Mouse (Mus musculus) naive thymus-derived CD4-positive, alpha-beta T cell, adult 2 months (primary cell): ENCODE measurements around the gene Rpl12.
A peak's percentile ranks its signal among the peaks of the same experiment; 100 is the strongest.

Source experiments
- DNase-seq: peaks from one replicate; pipeline ENCODE4 v3.0.0-alpha.2; 2011; ENCODE audit warnings: low read depth

The Rpl12 gene

GRCm38 (mm10) chr2:32961192-32961995 is at the start of gene Rpl12, which contains the start of gene Lrsam1:
Gene Rpl12, plus strand, starts transcription at chr2:32961559.
Gene Lrsam1, minus strand, starts transcription at chr2:32961614.
- peak; percentile 97 for DNase-seq

GRCm38 (mm10) chr2:32911639-32912182 is 49.6 kb upstream of the Rpl12 start:
- no peak for DNase-seq

DNA sequence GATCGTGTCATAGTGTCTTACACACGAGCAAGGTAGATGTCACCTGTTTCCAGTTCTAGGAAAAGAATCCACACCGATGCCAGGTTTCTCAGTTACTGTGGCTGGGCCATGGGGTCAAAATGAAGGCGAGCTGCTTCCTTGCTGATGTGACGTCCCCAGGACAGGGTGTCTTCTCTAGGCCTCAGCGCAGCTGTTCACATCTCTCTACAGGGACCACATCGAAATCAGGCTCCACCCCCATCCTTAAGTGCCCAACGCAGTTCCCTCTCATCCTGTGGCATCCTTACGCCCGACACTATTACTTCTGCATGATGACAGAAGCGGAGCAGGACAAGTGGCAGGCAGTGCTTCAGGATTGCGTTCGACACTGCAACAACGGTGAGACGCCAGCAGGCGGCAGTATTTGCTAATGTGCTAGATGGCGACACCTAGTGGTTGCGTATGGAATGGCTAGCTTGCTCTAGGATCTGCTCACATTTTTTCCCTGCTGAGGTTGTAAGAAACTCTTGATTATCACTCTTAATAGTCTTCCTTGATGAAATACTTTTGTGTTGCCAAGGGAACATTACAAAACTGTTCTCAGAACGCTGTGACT is 49.1 kb upstream of the Rpl12 start:
- DNase-seq: peak; percentile 95

DNA sequence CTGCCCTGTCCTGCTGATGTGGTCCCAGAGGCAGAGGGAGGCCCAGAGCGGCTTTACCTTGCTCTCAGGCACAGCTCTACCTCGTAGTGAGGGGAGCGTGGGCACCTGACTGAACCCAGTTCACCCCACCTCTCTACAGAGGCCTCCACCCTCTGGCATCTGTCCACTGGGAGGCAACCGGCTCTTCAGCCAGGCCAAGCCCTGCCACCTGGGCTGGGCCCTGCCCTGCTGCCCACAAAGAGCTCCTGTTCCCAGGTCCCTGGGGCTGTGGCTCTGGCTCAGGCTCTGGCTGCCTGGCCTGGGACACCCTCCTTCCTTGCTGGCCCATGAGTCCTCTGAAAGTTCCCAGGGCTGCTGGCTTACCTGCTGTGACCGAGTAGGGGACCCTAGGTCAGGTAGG is 47.0 kb upstream of the Rpl12 start:
- DNase-seq: no peak

DNA sequence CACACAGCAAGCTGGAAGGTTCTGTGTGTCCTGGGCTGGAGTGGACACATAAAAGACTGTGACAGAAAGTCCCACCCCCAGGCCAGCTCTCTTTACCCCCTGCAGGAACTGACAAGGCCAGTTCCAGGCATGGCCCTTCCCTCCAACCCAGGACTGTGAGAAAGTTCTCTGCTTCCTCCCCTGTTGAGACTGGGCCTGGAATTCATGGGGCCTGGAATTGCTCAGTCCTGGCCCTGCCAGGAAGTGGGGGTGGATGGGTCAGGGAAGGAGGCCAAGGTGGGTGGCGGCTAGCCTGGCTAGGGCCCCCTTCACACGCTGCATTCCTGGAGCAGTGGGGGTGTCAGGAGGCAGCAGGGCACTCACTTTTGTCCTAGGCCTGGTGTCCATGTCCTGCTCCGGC is 46.5 kb upstream of the Rpl12 start:
- DNase-seq: no peak

DNA sequence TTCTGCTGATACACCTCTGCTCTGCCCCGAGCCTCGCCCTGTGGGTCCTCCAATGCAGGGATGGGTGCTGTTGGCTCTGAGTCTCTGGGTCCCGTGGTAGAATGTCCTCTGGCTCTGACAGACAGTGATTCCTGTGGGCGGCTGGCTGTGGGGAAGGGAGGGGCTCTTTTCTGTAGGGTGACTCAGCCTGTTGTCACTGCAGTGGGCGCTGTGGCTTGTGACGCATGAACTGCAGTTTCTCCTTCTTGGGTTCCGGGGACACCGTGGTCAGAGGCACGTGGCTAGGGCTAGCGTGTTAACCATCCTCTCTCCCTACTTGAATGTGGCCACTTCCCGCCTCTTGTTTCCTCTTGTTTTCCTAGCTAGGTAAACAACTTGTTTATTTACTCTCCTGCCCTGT is 43.8 kb upstream of the Rpl12 start:
- peak; percentile 37 for DNase-seq

DNA sequence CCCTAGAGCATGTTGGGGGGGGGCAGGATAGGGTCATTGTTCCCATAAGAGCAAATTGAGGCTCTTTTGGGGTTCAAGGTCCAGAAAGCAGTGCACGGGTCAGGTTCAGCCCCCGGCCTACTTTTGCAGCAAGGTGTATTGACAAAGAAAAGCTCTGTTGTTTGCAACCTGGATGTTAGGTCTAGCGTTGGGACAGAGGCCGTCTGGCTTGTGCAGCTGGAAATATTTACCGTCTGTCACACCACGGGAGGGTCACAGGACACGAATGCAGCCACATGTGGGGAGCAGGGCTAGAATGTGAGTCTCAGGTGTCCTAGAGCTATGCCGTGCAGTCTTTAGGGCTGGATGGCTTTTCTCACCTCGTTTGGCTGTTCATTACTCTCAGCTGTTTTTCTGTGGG is 43.0 kb upstream of the Rpl12 start:
- no peak for DNase-seq

DNA sequence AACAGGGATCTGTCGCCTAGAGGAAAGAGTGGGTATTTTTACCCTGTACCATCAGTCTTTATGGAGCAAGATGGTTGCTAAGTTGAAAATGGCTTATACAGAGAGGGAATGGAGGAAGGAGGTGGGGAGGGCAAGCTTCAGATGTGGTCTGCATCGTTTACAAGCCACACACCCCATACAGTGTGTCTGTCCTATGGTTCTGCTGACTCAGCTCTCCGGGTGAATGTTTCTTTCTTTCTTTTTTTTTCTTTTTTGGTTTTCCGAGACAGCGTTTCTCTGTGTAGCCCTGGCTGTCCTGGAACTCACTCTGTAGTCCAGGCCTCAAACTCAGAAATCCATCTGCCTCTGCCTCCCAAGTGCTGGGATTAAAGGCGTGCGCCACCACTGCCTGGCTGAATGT is 40.1 kb upstream of the Rpl12 start:
- no peak for DNase-seq

DNA sequence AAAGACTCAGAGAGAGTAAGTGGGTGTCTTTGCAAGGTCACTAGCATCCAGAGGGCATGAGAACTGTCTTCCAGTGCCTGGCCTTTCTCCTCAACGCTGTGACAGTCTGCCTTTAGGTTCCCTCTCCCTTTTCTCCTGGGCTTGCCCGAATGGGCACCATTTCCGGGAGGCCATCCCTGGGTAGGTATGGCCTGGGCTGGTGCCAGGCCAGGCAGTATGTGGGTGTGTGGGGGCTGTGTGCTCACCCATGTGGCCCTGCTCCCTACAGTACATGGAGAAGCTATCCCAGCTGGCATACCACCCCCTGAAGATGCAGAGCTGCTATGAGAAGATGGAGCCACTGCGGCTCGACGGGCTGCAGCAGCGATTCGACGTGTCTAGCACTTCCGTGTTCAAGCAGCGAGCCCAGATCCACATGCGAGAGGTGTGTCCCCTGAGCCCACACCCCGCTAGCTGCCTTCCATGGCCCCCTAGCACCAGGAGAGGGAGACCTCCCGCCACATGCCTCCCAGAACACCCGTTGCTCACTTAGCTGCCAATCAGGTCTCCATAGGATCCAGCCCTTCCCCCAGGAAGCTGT is 39.5 kb upstream of the Rpl12 start:
- DNase-seq: no peak

DNA sequence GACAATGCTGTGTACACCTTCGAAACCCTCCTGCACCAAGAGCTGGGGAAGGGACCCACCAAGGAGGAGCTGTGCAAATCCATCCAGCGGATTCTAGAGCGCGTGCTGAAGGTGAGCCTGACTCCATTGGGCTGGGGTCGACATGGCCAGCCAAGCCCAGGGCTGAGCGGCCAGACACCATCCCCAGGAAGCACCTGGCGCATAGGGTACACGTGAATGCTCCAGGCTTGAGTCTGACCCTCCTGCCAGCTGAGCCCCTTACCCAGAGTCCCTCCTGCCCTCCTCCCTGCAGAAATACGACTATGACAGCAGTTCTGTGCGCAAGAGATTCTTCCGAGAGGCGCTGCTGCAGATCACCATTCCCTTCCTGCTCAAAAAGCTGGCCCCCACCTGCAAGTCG is 38.8 kb upstream of the Rpl12 start:
- no peak for DNase-seq

DNA sequence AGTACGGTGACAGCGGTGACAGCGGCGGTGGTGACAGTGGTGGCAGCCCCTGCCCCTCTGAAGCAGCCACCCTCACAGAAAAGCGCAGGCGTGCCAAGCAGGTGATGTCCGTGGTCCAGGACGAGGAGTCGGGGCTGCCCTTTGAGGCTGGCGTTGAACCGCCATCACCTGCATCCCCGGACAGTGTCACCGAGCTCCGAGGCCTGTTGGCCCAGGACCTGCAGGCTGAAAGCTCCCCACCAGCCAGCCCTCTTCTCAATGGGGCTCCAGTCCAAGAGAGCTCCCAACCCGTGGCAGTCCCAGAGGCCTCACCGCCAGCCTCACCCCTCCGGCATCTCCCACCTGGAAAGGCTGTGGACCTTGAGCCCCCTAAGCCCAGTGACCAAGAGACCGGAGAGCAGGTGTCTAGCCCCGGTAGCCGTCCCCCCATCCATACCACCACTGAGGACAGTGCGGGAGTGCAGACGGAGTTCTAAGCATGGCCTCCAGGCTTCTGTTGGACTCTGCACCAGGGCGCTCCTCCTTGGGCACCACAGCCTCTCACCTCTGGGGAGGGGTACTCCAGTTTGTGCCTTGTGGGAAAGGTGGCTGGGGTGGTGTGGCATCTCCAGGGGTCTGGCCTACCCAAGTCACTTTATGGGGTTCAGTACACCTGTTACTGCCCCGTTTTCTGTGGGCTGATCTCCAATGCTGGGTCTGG is 37.7 kb upstream of the Rpl12 start:
- no peak for DNase-seq

DNA sequence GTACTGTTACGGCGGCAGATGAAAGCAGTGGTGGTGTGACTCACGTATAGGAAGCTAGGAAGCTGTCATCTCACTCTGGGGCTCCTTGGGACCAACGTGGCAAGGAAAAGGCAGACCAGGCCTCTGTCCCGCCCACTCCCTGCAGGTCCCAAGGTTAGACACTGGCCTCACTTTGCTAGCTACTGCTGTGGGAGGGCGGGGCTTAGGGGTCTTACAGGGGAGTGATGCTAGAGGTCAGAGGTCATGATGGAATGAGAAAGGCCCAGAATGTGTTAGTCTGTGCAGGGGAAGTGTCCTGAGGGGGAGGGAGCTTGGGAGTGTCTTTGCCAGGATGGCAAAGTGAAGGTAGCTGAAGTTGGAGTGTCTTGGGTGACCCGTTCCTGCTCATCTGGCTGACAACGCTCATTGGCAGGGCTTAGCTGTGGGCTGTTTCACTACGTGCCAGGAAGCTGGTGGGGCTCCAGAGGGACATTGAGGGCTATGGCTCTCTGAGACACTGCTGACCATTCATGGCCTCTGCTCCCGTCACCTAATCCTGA is 37.0 kb upstream of the Rpl12 start:
- no peak for DNase-seq

GRCm38 (mm10) chr2:32926330-32927075 is 34.9 kb upstream of the Rpl12 start:
- no peak for DNase-seq

GRCm38 (mm10) chr2:32927624-32928234 is 33.6 kb upstream of the Rpl12 start:
- DNase-seq: no peak

- peak; percentile 35 for DNase-seq
These were observed 33.0 kb upstream of the Rpl12 start for GRCm38 (mm10) chr2:32928235-32928946.

DNA sequence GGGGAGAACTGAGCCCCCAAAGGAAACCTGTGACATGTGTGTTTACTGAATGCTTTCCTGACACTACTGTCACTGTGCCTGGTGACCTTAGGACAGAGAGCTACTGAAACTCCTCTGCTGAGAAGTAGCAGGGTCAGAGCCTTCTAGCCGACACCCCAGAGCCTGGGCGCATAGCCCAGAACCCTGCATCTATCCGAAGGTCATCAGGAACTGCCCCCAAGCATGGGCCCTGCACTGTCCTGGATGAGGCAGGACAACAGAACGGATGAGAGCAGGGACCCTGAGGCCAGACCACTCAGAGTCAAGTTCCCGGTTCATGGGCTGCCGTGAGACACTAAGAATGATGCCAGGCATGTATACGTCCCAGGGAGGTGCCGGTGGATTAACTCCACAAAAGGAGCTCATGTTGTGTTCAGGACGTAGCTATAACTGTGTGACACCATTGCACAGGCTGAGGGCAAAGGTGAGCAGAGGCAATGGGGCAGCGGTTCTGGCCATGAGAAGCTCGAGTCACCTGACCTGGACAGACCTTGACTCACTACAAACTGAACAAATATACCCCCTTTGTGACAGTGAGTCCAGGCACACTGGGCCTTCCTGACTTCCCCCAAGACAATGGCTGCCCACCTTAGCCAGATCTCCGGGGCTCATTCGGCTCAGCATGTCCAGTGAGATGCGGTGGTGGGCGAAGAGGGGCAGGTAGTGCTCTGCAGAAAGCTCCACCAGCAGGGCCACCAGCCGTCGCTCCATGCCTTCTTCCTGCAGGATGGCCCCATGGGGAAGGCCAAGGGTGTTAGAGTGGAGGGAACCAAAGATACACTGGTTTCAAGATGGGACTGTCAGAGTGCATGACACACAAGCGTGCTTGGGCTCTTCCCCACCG is 32.2 kb upstream of the Rpl12 start:
- no peak for DNase-seq

- DNase-seq: peak; percentile 57
These were observed 29.6 kb upstream of the Rpl12 start for GRCm38 (mm10) chr2:32931730-32932129.

GRCm38 (mm10) chr2:32938741-32939140 is 22.6 kb upstream of the Rpl12 start:
- no peak for DNase-seq

DNA sequence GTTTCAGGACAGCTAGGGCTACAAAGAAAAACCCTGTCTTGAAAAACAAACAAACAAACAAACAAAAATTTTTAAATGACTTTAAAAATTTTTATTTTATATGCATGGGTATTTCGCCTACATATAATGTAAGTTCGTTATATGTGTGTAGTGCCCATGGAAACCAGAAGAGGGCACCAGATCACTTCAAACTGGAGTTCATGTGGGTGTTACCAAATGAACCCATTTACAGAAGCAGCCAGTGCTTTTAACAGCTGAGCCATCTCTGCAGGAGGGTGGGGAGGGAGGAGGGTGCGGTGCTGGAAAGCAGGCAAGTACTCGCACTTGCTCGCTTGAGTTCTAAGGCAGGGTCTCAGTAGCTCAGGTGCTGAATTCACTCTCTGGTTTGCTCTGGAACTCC is 21.9 kb upstream of the Rpl12 start:
- peak; percentile 66 for DNase-seq
